Mouse (Mus musculus) forebrain, postnatal 0 days (tissue): ENCODE data around the gene Mob2. TPM values are rescaled to one million over a fixed set of nuclear protein-coding genes. Genes with fewer than 3 reads are reported as not detected.

Experiments used
- ATAC-seq: fragments of 200-750 bp; cut with Nextera tagmentation; 2 replicates; pipeline ENCODE4 v1.8.0; 2017; ENCODE audit warnings: mild to moderate bottlenecking, moderate library complexity
- DNase-seq: peaks from one replicate; pipeline ENCODE4 v3.0.0-alpha.2; 2015
- H3K27ac ChIP-seq: fragments of 300-500 bp; sonication (generic); 2 replicates; pipeline ENCODE4 v1.5.1; 2014; ENCODE audit warnings: low read depth, mild to moderate bottlenecking, antibody characterized with exemption, low read length, moderate library complexity, mixed read lengths
- H3K27me3 ChIP-seq: fragments of 300-500 bp; sonication (generic); 2 replicates; pipeline ENCODE4 v1.6.1; 2014; ENCODE audit warnings: mild to moderate bottlenecking, low read length, mixed read lengths; ENCODE audit not compliant: insufficient read depth
- H3K36me3 ChIP-seq: fragments of 300-500 bp; sonication (generic); 2 replicates; pipeline ENCODE4 v1.6.1; 2014; ENCODE audit warnings: mild to moderate bottlenecking, moderate library complexity; ENCODE audit not compliant: insufficient read depth
- H3K4me1 ChIP-seq: fragments of 300-500 bp; sonication (generic); 2 replicates; pipeline ENCODE4 v1.6.1; 2014; ENCODE audit warnings: antibody characterized with exemption; ENCODE audit not compliant: insufficient read depth
- H3K4me2 ChIP-seq: fragments of 300-500 bp; sonication (generic); 2 replicates; pipeline ENCODE4 v1.6.1; 2014; ENCODE audit warnings: low read depth, mild to moderate bottlenecking, moderate library complexity
- H3K4me3 ChIP-seq: fragments of 300-500 bp; sonication (generic); 2 replicates; pipeline ENCODE4 v1.5.1; 2014; ENCODE audit warnings: low read depth, low read length, mixed read lengths
- H3K9ac ChIP-seq: fragments of 300-500 bp; sonication (generic); 2 replicates; pipeline ENCODE4 v1.6.1; 2014; ENCODE audit warnings: mild to moderate bottlenecking
- H3K9me3 ChIP-seq: fragments of 300-500 bp; sonication (generic); 2 replicates; pipeline ENCODE4 v1.6.1; 2016; ENCODE audit warnings: low read length
- CTCF ChIP-seq: sonication (generic); IDR thresholded peaks from 2 replicates; pipeline ENCODE4 v1.5.1; 2016; ENCODE audit warnings: antibody characterized with exemption, control low read depth, low read depth
- WGBS: fragments of 180-500 bp; shearing (Covaris S2); extraction: QIAGEN DNeasy Blood & Tissue Kit; methylation state at CpG from one replicate; pipeline ENCODE4 v1.1.7; 2014; 5-methylcytosine and 5-hydroxymethylcytosine counted together
- microRNA-seq, 2 experiments: library from miRNA; unstranded; fragments of <30 nt; microRNA quantifications; one replicate each; pipeline ENCODE4; 2016
- polyA plus RNA-seq: library from polyadenylated mRNA; unstranded; fragments of >200 nt; fragmentation: Nextera tagmentation; extraction: Ambion mirVana; gene quantifications from 2 replicates; pipeline ENCODE4 v1.2.1, GENCODE M21; 2015
- total RNA-seq: library from RNA; depleted of rRNA; stranded (reverse); fragments of >200 nt; gene quantifications from 2 replicates; pipeline ENCODE4 v1.2.3, GENCODE M21; 2014; rRNA removed

The Mob2 gene
- total and polyA plus RNA-seq, 2 experiments from 2014 or later = 37.8 to 39.8 TPM

DNA sequence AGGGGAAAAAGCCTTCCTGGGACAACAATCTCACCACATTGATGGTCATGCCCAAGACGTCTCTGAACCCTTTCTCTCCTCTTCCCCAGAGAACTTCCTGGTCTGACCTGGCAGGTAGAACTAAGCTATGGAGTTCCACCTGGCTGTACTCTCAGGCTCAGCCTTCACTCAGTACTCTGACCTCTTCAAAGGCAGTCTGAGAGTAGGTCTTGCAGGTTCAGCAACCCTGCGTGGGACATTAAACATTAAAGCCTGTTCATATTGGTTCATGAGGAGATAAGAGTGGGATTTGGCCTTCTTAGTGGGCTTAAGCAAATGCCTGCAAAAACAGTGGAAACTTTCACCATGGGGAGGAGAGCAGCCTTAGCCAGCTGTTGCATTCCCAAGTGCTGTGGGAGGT is 94.6 kb downstream of the Mob2 start:
- DNase-seq = no peak
- Histone ChIP-seq H3K4me2 (no peak overlapping the region), H3K27me3 (no peaks in the 10 kb centered on the region), H3K9me3 (no peaks in the 10 kb centered on the region), H3K36me3 (no peaks in the 10 kb centered on the region), H3K27ac (no peak overlapping the region), H3K9ac (no peak overlapping the region), H3K4me1 (no peaks in the 10 kb centered on the region), H3K4me3 (no peak overlapping the region)
- ATAC-seq = no peak
- 91% methylated on average over 2 of the region's 2 CpGs for WGBS
- TF ChIP-seq CTCF = no peak

DNA sequence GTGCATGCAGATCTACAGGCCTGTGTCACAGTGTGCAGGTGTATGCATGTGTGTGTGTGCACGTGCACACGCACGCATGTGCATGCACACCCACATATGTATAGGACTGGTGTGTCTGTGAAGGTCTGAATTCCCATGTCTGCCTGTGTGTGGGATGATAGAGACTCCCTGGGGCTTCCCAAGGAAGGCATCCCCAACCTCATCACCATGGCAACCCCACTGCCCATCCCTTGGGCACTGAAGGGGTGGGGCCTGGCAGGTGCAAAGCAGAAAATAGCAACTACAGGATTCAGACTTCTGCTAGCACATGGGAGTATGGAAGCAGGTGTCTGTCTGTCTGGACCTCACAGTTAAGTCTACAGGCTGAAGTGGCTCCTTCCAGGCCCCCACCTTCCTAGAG is 98.3 kb downstream of the Mob2 start:
- no peak overlapping the region for H3K4me3 ChIP-seq
- no peaks in the 10 kb centered on the region for H3K27me3 ChIP-seq
- ATAC-seq (no peak; the same call in 1 of the 2 replicates), DNase-seq (no peak)
- H3K4me2 ChIP-seq = no peak overlapping the region
- no peaks in the 10 kb centered on the region for H3K36me3 ChIP-seq
- no peaks in the 10 kb centered on the region for H3K9me3 ChIP-seq
- H3K4me1 ChIP-seq = no peaks in the 10 kb centered on the region
- WGBS = 98% methylated on average over 3 of the region's 3 CpGs
- H3K9ac ChIP-seq = no peak overlapping the region
- no peak for TF ChIP-seq CTCF
- no peak overlapping the region for H3K27ac ChIP-seq

DNA sequence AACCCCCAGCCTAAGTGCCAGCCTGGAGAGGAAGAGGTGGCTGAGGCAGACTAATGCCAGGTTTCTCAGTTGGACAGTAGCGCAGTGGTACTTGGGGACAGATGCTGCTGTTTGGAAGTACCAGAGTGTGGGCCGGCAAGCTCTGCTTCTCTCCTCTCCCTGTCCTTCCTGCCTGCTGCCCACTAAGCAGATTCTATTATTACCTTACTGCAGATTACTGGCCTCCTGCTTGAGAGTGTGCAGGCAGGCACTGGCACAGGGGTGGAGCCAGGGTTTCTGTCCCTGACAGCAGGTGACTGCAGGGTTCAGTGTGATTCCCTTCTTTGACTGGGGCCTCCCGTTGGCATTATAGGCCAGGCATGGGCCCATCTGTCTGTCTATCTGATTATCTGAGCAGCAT is 99.4 kb downstream of the Mob2 start:
- Histone ChIP-seq H3K27me3 (no peaks in the 10 kb centered on the region), H3K36me3 (no peaks in the 10 kb centered on the region), H3K9me3 (no peaks in the 10 kb centered on the region), H3K27ac (no peak overlapping the region), H3K4me1 (no peaks in the 10 kb centered on the region), H3K9ac (no peak overlapping the region), H3K4me3 (no peak overlapping the region), H3K4me2 (no peak overlapping the region)
- no peak for ATAC-seq
- 66% methylated on average over 3 of the region's 3 CpGs for WGBS
- TF ChIP-seq CTCF = no peak
- DNase-seq = no peak

DNA sequence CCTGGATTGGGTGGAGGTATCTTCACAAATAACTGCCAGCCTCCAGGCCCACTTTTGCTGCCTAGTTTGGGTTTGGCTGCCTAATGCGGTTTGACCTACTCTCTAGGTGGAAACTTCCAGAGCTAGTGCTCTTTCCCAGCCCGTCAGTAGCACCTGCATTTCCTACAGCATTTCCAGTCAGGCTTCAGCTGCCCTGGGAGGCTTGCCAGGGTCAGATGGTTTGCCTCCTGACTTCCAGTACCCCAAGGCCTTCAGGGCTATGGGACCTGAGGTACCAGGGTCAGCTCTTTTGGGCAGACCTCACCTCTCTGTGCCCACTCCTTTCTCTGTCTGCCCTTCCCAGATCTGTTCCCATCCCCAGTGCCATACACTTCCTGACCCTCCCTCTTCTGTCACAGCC is 99.9 kb downstream of the Mob2 start:
- Histone ChIP-seq H3K27me3 (no peaks in the 10 kb centered on the region), H3K9ac (no peak overlapping the region), H3K4me3 (no peak overlapping the region), H3K4me2 (no peak overlapping the region), H3K36me3 (no peaks in the 10 kb centered on the region), H3K4me1 (no peaks in the 10 kb centered on the region), H3K27ac (no peak overlapping the region), H3K9me3 (no peaks in the 10 kb centered on the region)
- TF ChIP-seq CTCF = no peak
- WGBS = 81% methylated on average over 2 of the region's 2 CpGs
- DNase-seq (no peak), ATAC-seq (no peak)

DNA sequence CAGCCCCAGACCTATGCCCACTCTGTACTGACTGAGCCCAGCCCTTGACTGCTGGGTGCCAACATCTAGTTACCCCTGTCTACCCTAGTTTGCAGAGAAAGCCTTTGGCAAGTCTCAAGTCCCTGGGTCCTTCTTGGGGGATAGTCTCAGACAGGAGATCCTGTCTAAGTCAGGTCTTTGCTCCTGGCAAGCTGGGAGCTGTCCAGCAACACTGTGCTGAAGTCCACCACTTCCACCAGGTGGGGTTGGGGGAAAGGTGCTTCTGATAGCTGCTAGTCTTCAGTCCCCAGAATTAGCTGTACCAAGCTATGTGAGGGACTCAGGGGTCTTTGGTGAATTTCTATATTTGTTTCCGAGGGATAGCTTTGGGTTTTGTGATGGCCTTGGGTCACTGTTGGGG is 101.7 kb downstream of the Mob2 start:
- Histone ChIP-seq H3K4me1 (peaks cover 10% of the 10 kb centered on the region; the same call in 1 of the 2 replicates), H3K4me2 (no peak overlapping the region), H3K27me3 (no peaks in the 10 kb centered on the region), H3K4me3 (no peak overlapping the region), H3K9ac (no peak overlapping the region), H3K27ac (no peak overlapping the region), H3K9me3 (no peaks in the 10 kb centered on the region), H3K36me3 (no peaks in the 10 kb centered on the region)
- 92% methylated on average over 1 of the region's 1 CpGs for WGBS
- no peak for TF ChIP-seq CTCF
- no peak for ATAC-seq
- no peak for DNase-seq

Small RNA genes within 50 kb of the gene (microRNA-seq; reads per million reads assigned to microRNA genes)
- 1.2 to 1.8 reads per million in 2 experiments for gene Mir3104

Other genes with a start within 250 kb of the Mob2 start
- gene Muc5b, start 222.0 kb downstream of the Mob2 start, total RNA-seq = under 0.01 TPM in 1 of 2 replicates, not detected in the other
- gene Muc5b, start 222.0 kb downstream of the Mob2 start, polyA plus RNA-seq = 0.01 TPM in 1 of 2 replicates, not detected in the other
- 73.4 and 89.8 TPM in 2 replicates for gene Tollip, start 142.6 kb downstream of the Mob2 start, total RNA-seq
- gene Tollip, start 142.6 kb downstream of the Mob2 start, polyA plus RNA-seq = 64.5 and 78.3 TPM in 2 replicates
- gene Brsk2, start 111.3 kb downstream of the Mob2 start, total RNA-seq = 107 and 132 TPM in 2 replicates
- 15.8 and 18.3 TPM in 2 replicates for gene Brsk2, start 111.3 kb downstream of the Mob2 start, polyA plus RNA-seq
- 78.0 and 92.6 TPM in 2 replicates for gene Dusp8, start 34.8 kb upstream of the Mob2 start, total RNA-seq
- gene Dusp8, start 34.8 kb upstream of the Mob2 start, polyA plus RNA-seq = 79.2 and 106 TPM in 2 replicates
- not detected in 2 replicates for gene Gm45618, start 59.7 kb upstream of the Mob2 start, total RNA-seq
- gene Gm45618, start 59.7 kb upstream of the Mob2 start, polyA plus RNA-seq = 0.24 TPM in 1 of 2 replicates, not detected in the other
- not detected in 2 replicates for gene Gm39115, start 75.0 kb upstream of the Mob2 start, total RNA-seq
- gene Gm39115, start 75.0 kb upstream of the Mob2 start, polyA plus RNA-seq = not detected in 2 replicates
- not detected in 2 replicates for gene Gm45337, start 83.5 kb upstream of the Mob2 start, total RNA-seq
- not detected in 2 replicates for gene Gm45337, start 83.5 kb upstream of the Mob2 start, polyA plus RNA-seq
- not detected in 2 replicates for gene Gm29735, start 96.0 kb upstream of the Mob2 start, total RNA-seq
- gene Gm29735, start 96.0 kb upstream of the Mob2 start, polyA plus RNA-seq = not detected in 2 replicates
- not detected in 2 replicates for gene Gm4553, start 104.7 kb upstream of the Mob2 start, total RNA-seq
- gene Gm4553, start 104.7 kb upstream of the Mob2 start, polyA plus RNA-seq = not detected in 2 replicates
- gene Krtap5-2, start 114.9 kb upstream of the Mob2 start, total RNA-seq = 0.08 TPM in 1 of 2 replicates, not detected in the other
- not detected in 2 replicates for gene Krtap5-2, start 114.9 kb upstream of the Mob2 start, polyA plus RNA-seq
- not detected in 2 replicates for gene Gm10153, start 129.3 kb upstream of the Mob2 start, total RNA-seq
- not detected in 2 replicates for gene Gm10153, start 129.3 kb upstream of the Mob2 start, polyA plus RNA-seq
- gene Krtap5-3, start 140.3 kb upstream of the Mob2 start, total RNA-seq = not detected in 2 replicates
- not detected in 2 replicates for gene Krtap5-3, start 140.3 kb upstream of the Mob2 start, polyA plus RNA-seq
- not detected in 2 replicates for gene Gm7579, start 150.8 kb upstream of the Mob2 start, total RNA-seq
- not detected in 2 replicates for gene Gm7579, start 150.8 kb upstream of the Mob2 start, polyA plus RNA-seq
- gene Krtap5-5, start 168.9 kb upstream of the Mob2 start, total RNA-seq = not detected in 2 replicates
- not detected in 2 replicates for gene Krtap5-5, start 168.9 kb upstream of the Mob2 start, polyA plus RNA-seq
- not detected in 2 replicates for gene Gm40460, start 180.0 kb upstream of the Mob2 start, total RNA-seq
- gene Gm40460, start 180.0 kb upstream of the Mob2 start, polyA plus RNA-seq = not detected in 2 replicates
- gene Gm2431, start 197.3 kb upstream of the Mob2 start, total RNA-seq = not detected in 2 replicates
- not detected in 2 replicates for gene Gm2431, start 197.3 kb upstream of the Mob2 start, polyA plus RNA-seq
- not detected in 2 replicates for gene Gm4559, start 213.3 kb upstream of the Mob2 start, total RNA-seq
- not detected in 2 replicates for gene Gm4559, start 213.3 kb upstream of the Mob2 start, polyA plus RNA-seq
- gene Krtap5-1, start 236.1 kb upstream of the Mob2 start, total RNA-seq = not detected in 2 replicates
- not detected in 2 replicates for gene Krtap5-1, start 236.1 kb upstream of the Mob2 start, polyA plus RNA-seq
- gene Krtap5-4, start 242.5 kb upstream of the Mob2 start, total RNA-seq = not detected in 2 replicates
- gene Krtap5-4, start 242.5 kb upstream of the Mob2 start, polyA plus RNA-seq = not detected in 2 replicates